Mouse (Mus musculus) neural tube, embryonic 14.5 days (tissue): Measurements from ENCODE around the gene Tnfsf8. TPM values are rescaled to one million over a fixed set of nuclear protein-coding genes. Genes with fewer than 3 reads are reported as not detected.

ENCODE experiments used
- ATAC-seq: fragments of 200-750 bp; cut with Nextera tagmentation; 2 replicates; pipeline ENCODE4 v1.8.0; 2017; ENCODE audit warnings: low read depth, mild to moderate bottlenecking, moderate TSS enrichment, moderate library complexity
- H3K27ac ChIP-seq: fragments of 300-500 bp; sonication (generic); 2 replicates; pipeline ENCODE4 v1.5.1; 2014; ENCODE audit warnings: low read depth, mild to moderate bottlenecking, control low read depth, low read length, moderate library complexity, mixed read lengths
- H3K27me3 ChIP-seq: fragments of 300-500 bp; sonication (generic); 2 replicates; pipeline ENCODE4 v1.6.1; 2014; ENCODE audit warnings: low read length; ENCODE audit not compliant: control insufficient read depth, insufficient read depth
- H3K36me3 ChIP-seq: fragments of 300-500 bp; sonication (generic); 2 replicates; pipeline ENCODE4 v1.6.1; 2014; ENCODE audit warnings: low read length, mixed read lengths; ENCODE audit not compliant: control insufficient read depth, insufficient read depth
- H3K4me1 ChIP-seq: fragments of 300-500 bp; sonication (generic); 2 replicates; pipeline ENCODE4 v1.6.1; 2014; ENCODE audit warnings: low read length; ENCODE audit not compliant: control insufficient read depth, insufficient read depth
- H3K4me2 ChIP-seq: fragments of 300-500 bp; sonication (generic); 2 replicates; pipeline ENCODE4 v1.6.1; 2014; ENCODE audit warnings: mild to moderate bottlenecking, low read depth, low read length, control low read depth
- H3K4me3 ChIP-seq: fragments of 300-500 bp; sonication (generic); 2 replicates; pipeline ENCODE4 v1.5.1; 2014; ENCODE audit warnings: low read depth, low read length, control low read depth, mixed read lengths
- H3K9ac ChIP-seq: fragments of 300-500 bp; sonication (generic); replicated peaks from 2 replicates; pipeline ENCODE4 v1.6.1; 2014; ENCODE audit warnings: low read depth, mild to moderate bottlenecking, control low read depth, low read length, mixed read lengths
- H3K9me3 ChIP-seq: fragments of 300-500 bp; sonication (generic); 2 replicates; pipeline ENCODE4 v1.6.1; 2016; ENCODE audit warnings: low read length; ENCODE audit not compliant: control insufficient read depth
- WGBS: fragments of 180-500 bp; shearing (Covaris S2); extraction: QIAGEN DNeasy Blood & Tissue Kit; methylation state at CpG from one replicate; pipeline ENCODE4 v1.1.7; 2014; 5-methylcytosine and 5-hydroxymethylcytosine counted together
- polyA plus RNA-seq: library from polyadenylated mRNA; unstranded; fragments of >200 nt; fragmentation: Nextera tagmentation; extraction: Ambion mirVana; gene quantifications from 2 replicates; pipeline ENCODE4 v1.2.1, GENCODE M21; 2014

Tnfsf8 gene
- polyA plus RNA-seq, 1 experiment from 2014 or later = not detected

DNA sequence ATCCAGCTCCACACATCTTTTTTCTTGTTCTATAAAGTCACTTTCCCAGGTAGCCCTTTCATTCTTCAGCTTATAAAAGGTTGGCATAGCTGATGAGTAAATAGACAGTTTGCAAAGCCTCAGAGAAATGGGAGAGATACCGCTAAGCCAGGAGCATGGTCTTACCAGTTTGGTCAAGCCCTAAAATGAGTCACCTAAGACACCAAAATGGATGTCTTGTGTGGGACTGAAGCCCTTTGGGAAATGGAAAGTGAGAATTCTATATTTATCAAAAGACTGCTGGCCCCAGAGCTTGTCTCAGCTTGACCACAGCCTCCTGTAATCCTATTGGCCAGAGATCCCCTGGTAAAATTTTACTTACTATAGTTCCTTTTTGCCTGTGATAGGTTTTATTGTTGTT is 9.5 kb upstream of the Tnfsf8 start:
- H3K27ac ChIP-seq = no peak overlapping the region
- H3K4me3 ChIP-seq = no peak overlapping the region
- no peak overlapping the region for H3K4me2 ChIP-seq
- H3K36me3 ChIP-seq = no peaks in the 10 kb centered on the region
- WGBS = 100% methylated on average over 1 of the region's 1 CpGs
- H3K9me3 ChIP-seq = no peaks in the 10 kb centered on the region
- H3K4me1 ChIP-seq = no peaks in the 10 kb centered on the region
- H3K27me3 ChIP-seq = no peaks in the 10 kb centered on the region
- no peak for ATAC-seq
- H3K9ac ChIP-seq = no peak overlapping the region

DNA sequence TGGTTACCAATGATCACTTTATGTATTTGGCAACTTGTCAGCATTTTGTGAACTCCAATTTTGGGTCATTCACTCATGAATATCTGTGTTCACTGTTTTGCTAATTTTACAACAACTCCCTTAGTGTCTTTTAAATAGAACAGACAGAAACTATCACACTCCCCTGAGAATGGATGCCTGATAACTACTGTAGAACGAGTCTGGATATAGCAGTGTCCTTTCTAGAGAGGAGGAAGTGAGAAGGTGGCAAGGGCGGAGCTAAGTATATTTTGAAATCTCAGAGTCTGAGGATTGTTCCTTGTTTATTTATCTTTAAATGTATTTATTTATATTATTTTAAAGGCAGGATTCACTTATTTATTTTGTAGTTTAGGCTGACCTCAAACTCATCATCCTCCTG is 7.6 kb upstream of the Tnfsf8 start:
- no peak overlapping the region for H3K9ac ChIP-seq
- H3K36me3 ChIP-seq = no peaks in the 10 kb centered on the region
- 71% methylated on average over 2 of the region's 2 CpGs for WGBS
- no peak overlapping the region for H3K27ac ChIP-seq
- no peak overlapping the region for H3K4me3 ChIP-seq
- no peaks in the 10 kb centered on the region for H3K27me3 ChIP-seq
- H3K4me2 ChIP-seq = no peak overlapping the region
- ATAC-seq = no peak
- no peaks in the 10 kb centered on the region for H3K9me3 ChIP-seq
- no peaks in the 10 kb centered on the region for H3K4me1 ChIP-seq

DNA sequence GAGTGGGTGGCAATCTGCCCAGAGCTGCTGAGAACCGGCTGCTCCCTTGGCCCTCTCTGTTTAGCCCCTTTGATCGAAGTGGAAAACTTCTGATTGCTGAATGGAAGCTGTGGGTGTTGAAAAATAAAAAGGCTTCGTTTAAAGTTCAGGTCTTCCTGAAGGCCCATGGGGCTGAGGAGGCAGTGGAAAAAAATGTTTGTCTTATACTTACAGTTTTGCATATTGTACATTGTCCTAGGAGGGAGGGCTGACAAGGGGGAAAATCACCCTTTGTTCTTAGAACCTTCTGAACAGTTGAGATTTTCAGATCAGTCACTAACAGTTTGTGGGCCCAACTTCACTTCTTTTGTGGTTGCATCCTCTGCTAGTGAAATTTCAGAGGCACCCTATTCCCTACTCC is 1.8 kb upstream of the Tnfsf8 start:
- no peaks in the 10 kb centered on the region for H3K36me3 ChIP-seq
- H3K27me3 ChIP-seq = no peaks in the 10 kb centered on the region
- no peak overlapping the region for H3K9ac ChIP-seq
- H3K27ac ChIP-seq = no peak overlapping the region
- ATAC-seq = no peak
- H3K4me3 ChIP-seq = no peak overlapping the region
- no peaks in the 10 kb centered on the region for H3K4me1 ChIP-seq
- WGBS = 75% methylated on average over 3 of the region's 3 CpGs
- no peaks in the 10 kb centered on the region for H3K9me3 ChIP-seq
- H3K4me2 ChIP-seq = no peak overlapping the region

DNA sequence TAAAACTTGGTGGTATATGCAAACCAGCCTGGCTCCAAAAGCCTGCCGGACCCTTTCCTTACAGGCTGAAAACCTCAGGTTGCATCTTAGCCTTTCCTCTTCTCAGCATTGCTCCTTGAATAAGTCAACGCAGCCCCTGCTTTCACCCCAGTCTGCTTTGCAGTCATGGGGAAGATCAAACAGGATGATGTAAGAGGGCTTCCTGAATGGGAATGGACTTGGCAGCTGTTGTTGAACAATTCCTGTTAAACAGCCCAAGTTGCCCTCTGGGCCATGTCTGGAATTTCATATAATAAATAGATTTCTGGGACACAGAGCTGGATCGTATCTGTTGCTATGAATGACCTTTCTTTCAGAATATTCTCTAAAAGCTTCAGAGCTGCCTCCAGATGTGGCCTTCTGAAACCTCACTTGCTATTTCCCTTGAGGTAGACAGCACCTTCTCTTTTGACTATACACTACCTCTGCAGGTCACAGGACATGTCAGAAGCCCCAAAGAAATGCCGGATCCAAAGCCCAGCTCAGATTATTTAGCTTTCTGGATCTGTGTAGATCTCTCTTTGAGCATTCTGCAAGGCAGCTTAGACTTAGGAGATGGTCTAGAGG is 1.0 kb upstream of the Tnfsf8 start:
- no peak overlapping the region for H3K4me3 ChIP-seq
- H3K4me2 ChIP-seq = no peak overlapping the region
- no peaks in the 10 kb centered on the region for H3K27me3 ChIP-seq
- no peaks in the 10 kb centered on the region for H3K4me1 ChIP-seq
- H3K36me3 ChIP-seq = no peaks in the 10 kb centered on the region
- 81% methylated on average over 4 of the region's 4 CpGs for WGBS
- H3K9me3 ChIP-seq = no peaks in the 10 kb centered on the region
- no peak overlapping the region for H3K9ac ChIP-seq
- ATAC-seq = no peak
- H3K27ac ChIP-seq = no peak overlapping the region

DNA sequence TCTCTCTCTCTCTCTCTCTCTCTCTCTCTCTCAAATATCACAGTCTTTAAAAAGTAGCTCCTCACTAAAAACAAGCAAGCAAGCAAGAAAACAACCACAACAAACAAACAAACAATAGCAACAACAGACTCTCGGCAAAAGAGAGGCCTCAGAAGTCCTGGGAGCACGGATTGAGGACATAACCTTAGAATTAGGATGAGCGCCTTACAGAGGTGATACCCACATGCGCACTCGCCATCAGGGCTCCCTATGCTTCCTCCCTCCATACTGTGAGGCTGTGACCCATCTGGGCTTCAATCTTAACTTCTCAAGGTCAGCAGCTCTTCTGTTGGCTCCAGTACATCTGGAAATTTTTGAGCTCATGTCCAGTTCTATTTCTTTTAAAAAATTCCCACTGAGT is 911 bp downstream of the Tnfsf8 start:
- H3K4me1 ChIP-seq = no peaks in the 10 kb centered on the region
- H3K36me3 ChIP-seq = no peaks in the 10 kb centered on the region
- no peak for ATAC-seq
- 86% methylated on average over 5 of the region's 5 CpGs for WGBS
- H3K9ac ChIP-seq = no peak overlapping the region
- H3K27ac ChIP-seq = no peak overlapping the region
- H3K9me3 ChIP-seq = no peaks in the 10 kb centered on the region
- H3K4me3 ChIP-seq = no peak overlapping the region
- no peak overlapping the region for H3K4me2 ChIP-seq
- H3K27me3 ChIP-seq = no peaks in the 10 kb centered on the region

DNA sequence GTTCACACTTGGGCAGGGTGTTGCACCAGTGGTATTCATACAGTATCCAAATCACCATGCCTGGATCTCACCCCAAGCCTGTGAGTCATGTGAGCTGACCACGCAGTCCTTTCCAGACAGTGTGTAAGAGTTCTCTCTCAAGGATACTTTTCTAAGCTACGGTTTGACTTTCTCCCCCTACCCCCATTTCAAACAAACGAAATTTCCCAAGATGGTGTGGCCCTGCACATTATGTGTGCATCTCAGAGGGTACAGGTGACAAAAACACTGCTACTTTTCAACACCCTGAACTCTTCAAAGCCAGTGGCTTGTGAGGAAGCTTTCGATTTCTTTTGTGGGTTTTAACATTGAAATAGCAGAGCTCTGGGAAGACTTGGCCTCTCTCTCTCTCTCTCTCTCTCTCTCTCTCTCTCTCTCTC is 1.4 kb downstream of the Tnfsf8 start:
- H3K36me3 ChIP-seq = no peaks in the 10 kb centered on the region
- H3K4me3 ChIP-seq = no peak overlapping the region
- H3K9me3 ChIP-seq = no peaks in the 10 kb centered on the region
- H3K27ac ChIP-seq = no peak overlapping the region
- no peak overlapping the region for H3K4me2 ChIP-seq
- H3K4me1 ChIP-seq = no peaks in the 10 kb centered on the region
- no peak for ATAC-seq
- H3K9ac ChIP-seq = no peak overlapping the region
- no peaks in the 10 kb centered on the region for H3K27me3 ChIP-seq
- 82% methylated on average over 4 of the region's 4 CpGs for WGBS

DNA sequence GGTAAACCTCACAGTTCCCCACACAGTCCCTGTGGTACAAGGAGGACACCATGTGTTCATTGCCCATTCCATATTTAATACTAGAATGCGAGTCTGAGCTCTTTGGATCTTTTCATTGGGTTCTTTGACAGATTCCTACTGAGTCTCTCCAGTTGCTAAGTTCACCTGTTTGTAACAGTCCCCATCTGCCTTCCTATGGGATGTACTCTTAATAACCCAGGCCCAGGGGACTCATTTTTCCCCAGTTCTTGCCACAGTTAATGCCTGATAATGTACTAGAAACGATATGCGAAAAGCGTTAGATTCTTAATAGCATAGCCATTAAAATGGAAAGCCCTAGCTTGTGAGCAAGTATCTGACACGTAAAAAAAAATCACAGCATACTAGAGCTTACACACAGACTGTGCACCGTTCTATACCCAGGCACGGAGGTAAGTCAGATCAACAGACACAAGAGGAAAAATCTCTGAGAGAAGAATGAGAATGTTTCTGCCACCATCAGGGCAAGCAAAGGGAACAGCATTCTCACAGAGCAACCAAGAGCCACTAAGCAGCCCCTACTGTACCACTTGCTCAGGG is 2.4 kb downstream of the Tnfsf8 start:
- H3K27ac ChIP-seq = no peak overlapping the region
- no peak overlapping the region for H3K9ac ChIP-seq
- no peaks in the 10 kb centered on the region for H3K36me3 ChIP-seq
- no peak overlapping the region for H3K4me2 ChIP-seq
- no peaks in the 10 kb centered on the region for H3K27me3 ChIP-seq
- H3K4me1 ChIP-seq = no peaks in the 10 kb centered on the region
- ATAC-seq = peak; percentile 46; the same call in 1 of the 2 replicates
- no peak overlapping the region for H3K4me3 ChIP-seq
- 61% methylated on average over 7 of the region's 7 CpGs for WGBS
- H3K9me3 ChIP-seq = no peaks in the 10 kb centered on the region

DNA sequence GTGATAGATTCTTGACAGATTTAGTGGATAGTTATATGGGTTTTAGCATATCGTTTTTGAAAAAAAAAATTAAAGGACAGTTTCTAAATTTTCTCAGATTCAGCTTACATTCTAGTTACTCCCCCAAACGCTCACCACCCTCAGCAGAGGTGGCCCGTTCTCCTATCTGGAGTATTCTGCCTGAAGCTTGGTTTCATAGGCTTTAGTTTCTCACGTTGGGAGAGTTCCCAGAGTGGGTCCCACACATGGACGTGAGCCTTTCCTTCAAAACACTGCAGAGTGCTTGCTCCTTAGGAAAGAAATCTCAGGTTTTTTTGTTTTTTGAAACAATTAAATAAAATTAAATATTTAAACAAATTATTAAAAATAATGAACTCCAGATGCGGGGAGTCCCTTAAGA is 4.4 kb downstream of the Tnfsf8 start:
- H3K27me3 ChIP-seq = no peaks in the 10 kb centered on the region
- no peak overlapping the region for H3K27ac ChIP-seq
- 87% methylated on average over 6 of the region's 6 CpGs for WGBS
- H3K9me3 ChIP-seq = no peaks in the 10 kb centered on the region
- no peaks in the 10 kb centered on the region for H3K4me1 ChIP-seq
- no peak for ATAC-seq
- no peak overlapping the region for H3K4me3 ChIP-seq
- no peak overlapping the region for H3K4me2 ChIP-seq
- H3K36me3 ChIP-seq = no peaks in the 10 kb centered on the region
- no peak overlapping the region for H3K9ac ChIP-seq

DNA sequence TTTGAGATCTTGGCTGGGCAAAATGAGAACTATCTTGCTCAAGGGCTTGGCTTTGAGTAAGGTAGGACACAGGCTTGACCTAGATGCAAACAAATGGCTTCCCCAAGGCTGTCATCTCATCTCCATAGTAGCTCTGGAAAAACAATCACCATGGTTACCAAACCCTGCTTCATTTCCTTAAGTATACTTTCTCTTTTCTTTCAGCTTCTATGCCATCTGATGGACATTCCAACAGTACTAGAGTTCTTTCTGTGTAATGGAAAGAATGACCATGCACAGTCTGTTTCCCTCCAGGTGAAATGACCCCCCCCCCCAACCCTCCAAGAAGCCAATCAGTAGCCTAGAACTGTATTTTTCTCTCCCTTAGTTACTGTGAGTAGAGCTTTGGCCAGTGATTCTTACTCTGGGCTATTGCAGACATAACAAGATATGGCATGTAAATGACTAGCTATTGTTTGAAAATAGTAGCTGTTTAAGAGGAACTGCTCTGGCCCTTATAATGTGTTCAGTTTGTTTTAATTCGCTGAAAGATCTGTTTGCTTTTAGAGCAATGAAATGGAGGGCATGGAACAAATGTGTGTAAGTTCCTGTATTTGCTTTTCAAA is 7.3 kb downstream of the Tnfsf8 start:
- 66% methylated on average over 1 of the region's 1 CpGs for WGBS

More for the DNA sequence above, 7.3 kb downstream of the Tnfsf8 start:
- no peak overlapping the region for H3K4me2 ChIP-seq
- no peak overlapping the region for H3K4me3 ChIP-seq
- no peaks in the 10 kb centered on the region for H3K27me3 ChIP-seq
- H3K27ac ChIP-seq = no peak overlapping the region
- no peaks in the 10 kb centered on the region for H3K9me3 ChIP-seq
- no peak for ATAC-seq
- H3K9ac ChIP-seq = no peak overlapping the region
- no peaks in the 10 kb centered on the region for H3K36me3 ChIP-seq
- H3K4me1 ChIP-seq = no peaks in the 10 kb centered on the region
